Mouse (Mus musculus) urinary bladder, adult 2 months (tissue): ENCODE data around the gene Ccl17. TPM values are rescaled to one million over a fixed set of nuclear protein-coding genes. Genes with fewer than 3 reads are reported as not detected.
A peak's percentile ranks its signal among the peaks of the same experiment; 100 is the strongest.

Experiments used
- DNase-seq: peaks from one replicate; pipeline ENCODE4 v3.0.0; 2022; ENCODE audit warnings: low spot score
- polyA plus RNA-seq: library from polyadenylated mRNA; depleted of rRNA; stranded (reverse); fragments of >200 nt; gene quantifications from 2 replicates; pipeline ENCODE4 v1.2.3, GENCODE M21; 2012; rRNA removed

The Ccl17 gene
- 2.3 and 4.0 TPM in 2 replicates for polyA plus RNA-seq

GRCm38 (mm10) chr8:94810153-94810552, at the start of gene Ccl17:
Ccl17 (plus strand) TSS chr8:94810453.
- no peak for DNase-seq

- DNase-seq, result no peak
These were observed 43.2 kb upstream of the Ccl17 start for GRCm38 (mm10) chr8:94767035-94767434.

GRCm38 (mm10) chr8:94770945-94771344, 39.3 kb upstream of the Ccl17 start:
- DNase-seq, result peak; percentile 41

GRCm38 (mm10) chr8:94771941-94772670, 38.1 kb upstream of the Ccl17 start, which contains the start of gene Cx3cl1:
Cx3cl1 (plus strand) TSS chr8:94772009.
- peak; percentile 70 for DNase-seq

- DNase-seq, result no peak
These were observed 37.2 kb upstream of the Ccl17 start for GRCm38 (mm10) chr8:94773048-94773447.

GRCm38 (mm10) chr8:94773700-94774171, 36.5 kb upstream of the Ccl17 start:
- DNase-seq, result no peak

GRCm38 (mm10) chr8:94774601-94775000, 35.7 kb upstream of the Ccl17 start:
- DNase-seq, result no peak

- DNase-seq, result no peak
These were observed 33.9 kb upstream of the Ccl17 start for GRCm38 (mm10) chr8:94776346-94776745.

- no peak for DNase-seq
These were observed 32.2 kb upstream of the Ccl17 start for GRCm38 (mm10) chr8:94778036-94778435.

GRCm38 (mm10) chr8:94778473-94778872, 31.8 kb upstream of the Ccl17 start:
- DNase-seq, result no peak

GRCm38 (mm10) chr8:94778895-94779533, 31.2 kb upstream of the Ccl17 start:
- DNase-seq, result no peak

- no peak for DNase-seq
These were observed 30.5 kb upstream of the Ccl17 start for GRCm38 (mm10) chr8:94779534-94780294.

GRCm38 (mm10) chr8:94780491-94781154, 29.6 kb upstream of the Ccl17 start:
- no peak for DNase-seq

- no peak for DNase-seq
These were observed 29.0 kb upstream of the Ccl17 start for GRCm38 (mm10) chr8:94781155-94781837.

- DNase-seq, result no peak
These were observed 28.4 kb upstream of the Ccl17 start for GRCm38 (mm10) chr8:94781838-94782235.

- no peak for DNase-seq
These were observed 26.4 kb upstream of the Ccl17 start for GRCm38 (mm10) chr8:94783890-94784289.

GRCm38 (mm10) chr8:94785247-94785985, 24.8 kb upstream of the Ccl17 start:
- DNase-seq, result no peak

GRCm38 (mm10) chr8:94785995-94786595, 24.2 kb upstream of the Ccl17 start:
- no peak for DNase-seq

GRCm38 (mm10) chr8:94787524-94788501, 22.4 kb upstream of the Ccl17 start:
- DNase-seq, result no peak
